In the genomic region with DNA sequence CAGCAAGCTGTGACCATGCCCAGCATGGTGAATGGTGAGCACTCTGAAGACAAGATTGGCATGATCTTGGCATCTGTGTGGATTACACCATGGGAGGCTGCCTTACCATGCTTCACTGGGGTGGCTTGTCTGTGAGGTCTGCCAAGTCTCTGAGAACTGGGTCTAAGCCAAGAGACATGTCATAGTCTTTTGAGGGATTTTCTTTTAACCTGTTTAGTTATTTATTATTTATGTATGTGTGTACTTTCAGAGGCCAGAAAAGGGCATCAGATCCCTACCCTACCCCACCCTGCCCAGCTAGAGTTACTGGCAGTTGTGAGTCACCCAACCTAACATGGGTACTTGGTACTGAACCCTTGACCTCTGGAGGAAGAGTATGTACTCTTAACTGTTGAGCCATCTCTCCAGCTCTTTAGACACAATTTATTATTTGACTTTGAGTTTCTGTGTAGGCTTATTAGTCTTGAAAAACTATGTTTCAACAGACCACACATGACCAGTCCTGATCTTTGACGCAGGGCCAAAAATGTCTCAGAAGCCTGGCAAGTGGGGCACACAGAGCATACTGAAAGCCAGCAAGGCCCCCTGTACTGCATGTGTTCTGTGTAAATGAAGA, we compare ENCODE assay signal across 10 mouse cellular contexts. TPM values are rescaled to one million over a fixed set of nuclear protein-coding genes. Genes with fewer than 3 reads are reported as not detected.
DNase-seq lines count a peak whose midpoint lies in the region; ATAC-seq lines count a peak whose summit lies in the region.
"Had no signal": no experiment of that assay in that cellular context is flagged by ENCODE, and none has a peak within 500 bp of the region (broad histone marks: within the 10 kb centered on the region; RNA-seq: fewer than 3 reads in every experiment).

No protein-coding gene starts in this region.

- no peak overlapping the region for H3K9ac ChIP-seq in hindbrain, embryonic 13.5 days
- no peak overlapping the region for H3K9ac ChIP-seq in neural tube, embryonic 15.5 days (replicated peaks)
- H3K9ac ChIP-seq: embryonic facial prominence, embryonic 15.5 days had no signal

- no peak for DNase-seq in hindbrain, embryonic 10.5 days (ENCODE audit: low spot score)
- DNase-seq in 3T3-L1 (ENCODE audit: low read depth, low spot score) (peak; percentile 89), adipocyte (ENCODE audit: low spot score) (peak; percentile 90)
- peak; percentile 21 for DNase-seq in fat pad, adult 2 months (ENCODE audit: extremely low read depth, low read depth, low spot score)
- no peak for DNase-seq in layer of hippocampus, adult 9-11 months
- DNase-seq in right cerebral cortex, postnatal 10 days (ENCODE audit: low spot score in 2 of 2): no peak

- H3K27ac ChIP-seq in hindbrain, embryonic 13.5 days: no peak overlapping the region
- H3K27ac ChIP-seq in hindbrain, embryonic 10.5 days: no peak overlapping the region
- H3K27ac ChIP-seq in neural tube, embryonic 15.5 days (replicated peaks): no peak overlapping the region
- H3K27ac ChIP-seq: embryonic facial prominence, embryonic 15.5 days; macrophage had no signal

- H3K4me3 ChIP-seq in hindbrain, embryonic 13.5 days: no peak overlapping the region
- H3K4me3 ChIP-seq in hindbrain, embryonic 10.5 days: no peak overlapping the region
- no peak overlapping the region for H3K4me3 ChIP-seq in neural tube, embryonic 15.5 days (replicated peaks)
- H3K4me3 ChIP-seq: embryonic facial prominence, embryonic 15.5 days had no signal

- ATAC-seq in hindbrain, embryonic 13.5 days (ENCODE audit: low FRiP score): peak; percentile 65; the same call in 1 of the 2 replicates
- ATAC-seq in neural tube, embryonic 15.5 days (ENCODE audit: low FRiP score): no peak

- no peak overlapping the region for H3K4me2 ChIP-seq in hindbrain, embryonic 13.5 days
- H3K4me2 ChIP-seq in neural tube, embryonic 15.5 days: no peak overlapping the region
- H3K4me2 ChIP-seq: embryonic facial prominence, embryonic 15.5 days had no signal

- H3K36me3 ChIP-seq in hindbrain, embryonic 13.5 days: no peaks in the 10 kb centered on the region
- H3K36me3 ChIP-seq in hindbrain, embryonic 10.5 days: no peaks in the 10 kb centered on the region
- no peaks in the 10 kb centered on the region for H3K36me3 ChIP-seq in neural tube, embryonic 15.5 days
- H3K36me3 ChIP-seq: embryonic facial prominence, embryonic 15.5 days had no signal

- H3K9me3 ChIP-seq in hindbrain, embryonic 13.5 days: 0 out of 2 replicates have a peak, but pooled peaks cover 3% of the 10 kb centered on the region
- H3K9me3 ChIP-seq in hindbrain, embryonic 10.5 days: peaks cover 7% of the 10 kb centered on the region; the same call in 1 of the 2 replicates
- H3K9me3 ChIP-seq in neural tube, embryonic 15.5 days (replicated peaks): no peaks in the 10 kb centered on the region
- H3K9me3 ChIP-seq: embryonic facial prominence, embryonic 15.5 days had no signal

- H3K27me3 ChIP-seq in hindbrain, embryonic 13.5 days: no peaks in the 10 kb centered on the region
- no peaks in the 10 kb centered on the region for H3K27me3 ChIP-seq in hindbrain, embryonic 10.5 days (ENCODE audit: insufficient read depth, poor library complexity, severe bottlenecking)
- H3K27me3 ChIP-seq in neural tube, embryonic 15.5 days (replicated peaks): no peaks in the 10 kb centered on the region
- H3K27me3 ChIP-seq: embryonic facial prominence, embryonic 15.5 days had no signal

- WGBS in hindbrain, embryonic 13.5 days: 95% methylated on average over 1 of the region's 1 CpGs
- 100% methylated on average over 1 of the region's 1 CpGs for WGBS in hindbrain, embryonic 10.5 days
- 97% methylated on average over 1 of the region's 1 CpGs for WGBS in neural tube, embryonic 15.5 days

- no peaks in the 10 kb centered on the region for H3K4me1 ChIP-seq in hindbrain, embryonic 13.5 days (replicated peaks)
- no peaks in the 10 kb centered on the region for H3K4me1 ChIP-seq in hindbrain, embryonic 10.5 days (replicated peaks)
- H3K4me1 ChIP-seq in neural tube, embryonic 15.5 days: no peaks in the 10 kb centered on the region
- H3K4me1 ChIP-seq: embryonic facial prominence, embryonic 15.5 days had no signal

RNA-seq across cellular contexts. Expression of gene Tbc1d1, which starts 40.3 kb away (rescaled TPM):
- 14.5 and 15.4 TPM in 2 replicates for polyA plus RNA-seq in hindbrain, embryonic 13.5 days (2015; fragmentation: Nextera tagmentation; extraction: Ambion mirVana)
- 21.2 and 27.1 TPM in 2 replicates for polyA plus RNA-seq in hindbrain, embryonic 10.5 days (2016; fragmentation: Nextera tagmentation; extraction: Ambion mirVana)
- polyA plus RNA-seq in neural tube, embryonic 15.5 days (2015; fragmentation: Nextera tagmentation; extraction: Ambion mirVana): 13.5 and 17.0 TPM in 2 replicates

Comparison
In these comparisons a context has a peak if more than half of its experiments do, and no peak if none do; other contexts are left out.
1. DNase-seq: peak in 3T3-L1 (single experiment), adipocyte (single experiment) and fat pad, adult 2 months (single experiment); none in hindbrain, embryonic 10.5 days (single experiment), layer of hippocampus, adult 9-11 months (single experiment) and right cerebral cortex, postnatal 10 days (0 of 2).